Mouse (Mus musculus): Measurements from ENCODE around the gene Nek10.
"Not testable (repeated sequence)": the region's sequence is repeated elsewhere in the genome, so short reads cannot be mapped to it uniquely, and the experiment has no call there.

Nek10 gene

DNA sequence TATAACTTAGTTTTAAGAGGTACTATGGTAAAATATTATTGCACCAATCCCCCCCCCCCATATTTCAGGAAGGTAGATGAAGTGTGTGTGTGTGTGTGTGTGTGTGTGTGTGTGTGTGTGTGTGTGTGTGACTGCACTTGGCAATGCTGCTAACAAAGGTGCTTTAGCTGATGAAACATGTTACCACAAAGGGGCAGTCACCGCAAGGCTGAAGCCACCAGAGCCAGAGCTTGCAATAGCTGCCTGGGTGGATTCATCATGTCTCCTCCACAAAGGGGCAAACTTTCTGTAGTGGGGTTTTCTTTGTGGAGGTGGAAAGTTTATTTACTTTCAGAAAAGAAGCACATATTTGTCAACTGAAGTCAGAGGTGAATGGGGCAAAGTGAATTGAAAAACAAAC, 67.9 kb downstream of the Nek10 start:
- no peak for DNase-seq

DNA sequence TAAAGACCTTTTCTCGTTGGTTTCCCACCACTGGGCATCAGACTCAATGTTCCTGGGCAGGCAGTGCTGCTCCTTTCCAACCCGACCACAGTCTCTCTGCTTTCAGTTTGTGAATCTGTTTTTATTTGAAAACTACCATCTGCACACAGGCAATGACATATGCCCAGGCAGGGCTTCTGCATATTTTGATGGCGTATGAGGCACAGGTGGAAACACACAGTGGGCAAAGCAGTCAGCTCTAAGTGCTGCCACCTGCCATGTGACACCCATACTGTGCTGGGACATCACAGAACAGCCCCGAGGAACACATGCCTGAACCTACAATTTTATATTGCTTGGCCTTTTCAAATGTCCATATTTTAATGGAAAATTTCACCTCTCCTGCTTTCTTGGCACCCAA, 68.5 kb downstream of the Nek10 start:
- no peak for DNase-seq

DNA sequence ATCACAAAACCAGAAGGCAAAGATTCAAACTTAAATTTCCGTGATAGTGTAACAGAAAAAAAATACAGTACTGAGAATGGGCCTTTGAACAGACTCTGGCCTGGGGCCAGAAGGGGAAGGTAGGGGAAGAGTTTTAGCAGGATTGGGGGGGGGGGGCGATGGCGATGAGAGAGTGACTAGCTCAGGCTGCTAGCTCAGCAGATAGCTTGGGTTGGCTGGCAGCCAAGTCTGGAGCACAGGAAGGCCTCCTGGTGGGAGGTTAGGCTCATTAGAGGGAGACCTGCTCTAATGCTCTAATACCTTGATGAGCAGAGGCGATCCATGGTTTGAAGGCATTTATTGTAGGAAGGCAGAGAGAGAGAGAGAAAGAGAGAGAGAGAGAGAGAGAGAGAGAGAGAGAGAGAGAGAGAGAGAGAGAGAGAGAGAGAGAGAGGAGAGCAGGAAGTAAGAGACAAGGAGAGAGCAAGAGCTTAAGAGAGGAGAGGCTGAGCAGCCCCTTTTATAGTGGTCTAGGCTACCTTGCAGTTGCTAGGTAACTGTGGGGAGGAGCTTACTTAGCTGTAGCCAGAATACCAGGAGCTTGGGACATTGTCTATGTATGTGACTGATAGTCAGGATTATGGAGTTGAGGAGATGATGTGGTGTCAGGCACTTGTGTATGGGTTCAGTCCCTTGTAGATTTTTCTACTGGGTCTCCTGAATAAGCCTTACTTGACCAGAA, 90.9 kb downstream of the Nek10 start:
- peak; percentile 71 to 78 for DNase-seq

DNA sequence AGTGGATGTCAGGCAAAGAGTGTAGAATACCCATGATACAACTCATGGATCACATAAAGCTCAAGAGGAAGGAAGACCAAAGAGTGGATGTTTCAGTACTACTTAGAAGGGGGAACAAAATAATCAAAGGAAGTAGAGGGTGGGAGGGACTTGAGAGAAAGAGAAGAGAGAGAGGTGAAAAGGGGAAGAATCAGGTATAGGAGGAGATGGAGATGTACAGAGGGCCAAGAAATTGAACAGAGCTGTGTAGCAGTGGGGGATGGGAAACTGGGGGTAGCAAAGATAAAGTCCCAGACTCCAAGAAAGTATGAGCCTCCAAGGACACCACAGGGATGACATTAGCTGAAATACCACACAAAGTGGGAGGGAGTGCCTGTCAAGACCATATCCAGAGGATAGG, 91.6 kb downstream of the Nek10 start:
- no peak for DNase-seq

- DNase-seq, result no peak
Observed at GRCm38 (mm10) chr14:14895363-14895762, 92.1 kb downstream of the Nek10 start.

DNA sequence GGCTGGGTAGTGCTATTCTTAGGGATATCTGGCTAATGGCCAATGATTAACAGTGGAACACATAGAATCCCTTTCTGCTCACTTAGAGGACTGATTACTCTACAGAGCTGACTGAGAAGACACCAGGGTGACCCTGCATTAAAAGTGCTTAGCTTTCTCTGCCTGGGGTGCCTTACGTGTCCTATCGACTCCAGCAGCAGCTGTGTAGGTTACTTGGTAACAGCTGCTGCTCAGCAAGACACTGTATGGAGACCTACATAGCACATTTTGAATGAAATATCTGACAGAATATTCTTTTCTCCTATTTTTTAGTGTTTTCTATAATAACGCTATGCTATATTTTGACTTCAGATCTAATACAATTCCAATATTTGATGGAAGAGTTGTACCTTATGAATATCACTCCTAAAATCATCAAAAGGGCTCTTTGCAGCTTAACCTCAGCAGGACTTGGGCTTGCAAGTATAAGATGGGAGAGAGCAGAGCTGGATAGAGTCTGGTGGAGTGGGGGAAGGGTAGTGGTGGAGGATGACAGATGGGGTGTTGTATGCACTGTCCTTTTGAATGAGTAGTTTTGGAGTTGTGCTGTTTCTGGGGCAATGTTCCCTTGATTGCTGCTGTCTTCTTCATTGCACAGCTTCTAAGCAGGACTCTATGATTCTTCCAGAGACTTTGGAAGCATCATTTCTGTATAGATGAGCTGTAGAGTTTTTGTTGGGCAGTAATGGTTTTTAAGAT, 93.4 kb downstream of the Nek10 start:
- DNase-seq, result no peak

GRCm38 (mm10) chr14:14904750-14905529, 101.7 kb downstream of the Nek10 start:
- peak; percentile 52 to 78 for DNase-seq

DNA sequence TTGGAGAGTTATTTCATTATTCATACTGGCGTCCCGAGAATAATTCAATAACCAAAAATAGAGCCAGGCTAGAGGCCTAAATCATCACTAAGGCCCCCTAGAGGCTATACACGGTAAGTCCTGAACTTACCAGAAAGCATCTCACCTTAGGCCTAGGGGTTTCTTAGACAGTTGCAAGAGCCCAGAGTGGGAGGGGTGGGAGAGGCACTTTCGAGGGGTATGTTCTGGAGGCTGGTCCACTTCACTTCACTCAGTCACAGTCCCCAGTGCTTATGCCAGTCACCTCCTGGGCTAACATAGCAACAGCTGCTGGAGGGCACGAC, 102.3 kb downstream of the Nek10 start:
- DNase-seq, result no peak

DNA sequence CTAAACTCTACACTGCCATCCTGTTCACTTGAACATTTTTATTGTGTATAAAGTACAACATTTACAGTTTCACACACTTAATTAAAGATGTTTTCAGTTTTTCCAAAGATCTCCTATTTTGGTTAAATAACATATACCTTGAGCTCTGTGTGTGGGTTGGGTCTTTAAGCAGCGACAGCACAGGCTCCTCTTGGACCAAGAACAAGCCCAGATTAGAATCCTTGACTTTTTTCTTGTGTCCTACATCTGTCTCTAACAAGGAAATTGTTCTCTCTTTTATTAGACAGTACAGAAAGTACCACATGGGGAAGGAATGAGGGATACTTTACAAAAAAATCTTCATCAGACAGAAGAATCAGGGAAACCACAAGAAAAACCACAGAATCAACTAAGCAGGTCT, 122.4 kb downstream of the Nek10 start:
- DNase-seq, result no peak

- no peak for DNase-seq
Observed at GRCm38 (mm10) chr14:14927559-14927958, 124.3 kb downstream of the Nek10 start.

GRCm38 (mm10) chr14:14934977-14935376, 131.8 kb downstream of the Nek10 start:
- DNase-seq, result no peak

DNA sequence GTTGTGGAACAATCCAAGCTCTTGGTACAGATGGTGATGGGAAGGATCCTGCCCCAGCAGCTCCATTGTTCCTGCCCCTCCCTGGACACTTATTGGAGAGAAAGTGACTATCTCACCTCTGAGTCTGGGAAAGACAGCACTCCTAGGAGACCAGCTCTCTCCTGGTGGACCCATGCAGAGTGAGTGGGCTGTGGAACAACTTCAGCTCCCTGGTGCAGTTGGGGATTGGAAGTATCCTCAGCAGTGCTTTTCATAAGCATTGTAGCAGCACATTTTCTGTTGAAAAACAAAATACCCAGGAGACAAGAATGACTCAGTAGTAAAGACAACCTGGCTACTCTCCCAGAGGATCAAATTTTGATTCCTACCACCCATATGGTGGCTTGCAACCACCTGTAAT, 142.7 kb downstream of the Nek10 start:
- DNase-seq, result no peak

- DNase-seq, result no peak
Observed at GRCm38 (mm10) chr14:14949023-14949422, 145.8 kb downstream of the Nek10 start.

DNA sequence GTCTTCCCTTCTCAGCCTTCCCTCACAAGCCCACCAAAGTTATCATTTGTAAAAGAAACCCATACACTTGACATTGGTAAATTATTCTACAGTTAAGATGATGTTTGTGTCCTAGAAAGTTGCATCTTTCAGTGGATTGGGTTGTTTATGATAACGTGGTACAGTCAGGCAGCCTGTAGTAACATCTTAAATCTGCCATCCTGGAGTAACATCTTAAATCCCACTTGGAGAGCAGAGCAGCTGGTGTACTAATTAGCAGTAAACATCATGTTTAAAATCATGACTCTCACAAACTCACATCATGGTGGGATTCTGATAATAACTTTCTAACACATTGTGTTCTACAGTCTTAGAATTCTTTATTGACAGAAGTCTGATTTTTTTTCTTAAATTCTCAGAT, 148.6 kb downstream of the Nek10 start:
- DNase-seq, result no peak

GRCm38 (mm10) chr14:14959780-14960440, 156.7 kb downstream of the Nek10 start:
- DNase-seq, result no peak

DNA sequence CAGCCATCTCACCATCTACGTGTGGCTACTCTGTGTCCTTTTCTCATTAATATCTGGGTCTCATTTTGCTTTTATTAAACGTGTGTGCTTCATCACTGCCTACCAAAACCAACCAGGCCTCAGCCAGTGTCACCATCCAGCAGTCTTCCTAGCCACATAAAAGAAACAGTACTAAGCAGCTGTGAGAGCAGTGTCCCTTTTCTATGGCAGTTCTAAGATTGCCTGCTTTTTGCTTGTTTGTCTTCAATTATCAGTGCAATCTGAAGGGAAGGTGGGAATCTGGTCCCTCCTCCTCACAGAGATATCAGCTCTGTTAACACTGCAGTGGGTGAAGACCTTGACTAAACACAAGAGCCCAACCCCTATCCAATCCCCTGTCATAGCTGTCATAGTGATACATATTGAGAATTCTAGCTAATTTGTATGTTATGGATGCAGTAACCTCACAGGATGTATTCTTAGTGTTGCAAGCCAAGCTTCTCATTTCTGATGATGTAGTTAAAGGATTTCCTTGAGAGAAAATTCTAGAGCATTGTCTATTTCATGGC, 157.3 kb downstream of the Nek10 start:
- DNase-seq, result no peak

DNA sequence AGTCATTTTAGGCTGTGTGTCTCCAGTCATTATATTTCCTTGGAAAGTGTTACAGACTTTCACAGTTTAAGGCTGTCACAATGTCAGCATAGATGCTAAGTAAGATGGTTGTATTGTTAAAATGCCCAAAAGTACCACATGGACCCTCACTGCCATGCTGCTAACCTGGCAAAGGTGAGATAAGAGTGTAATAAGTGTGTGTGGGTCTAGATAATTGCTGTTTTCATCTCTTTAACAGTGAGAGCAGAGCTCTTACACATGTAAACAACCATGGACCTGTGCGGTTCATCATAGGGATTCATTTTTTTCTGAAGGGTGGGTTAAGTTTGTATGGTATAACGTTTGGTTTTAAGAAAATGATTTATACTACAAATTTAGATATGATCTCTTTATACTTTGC, 167.4 kb downstream of the Nek10 start:
- DNase-seq, result no peak

DNA sequence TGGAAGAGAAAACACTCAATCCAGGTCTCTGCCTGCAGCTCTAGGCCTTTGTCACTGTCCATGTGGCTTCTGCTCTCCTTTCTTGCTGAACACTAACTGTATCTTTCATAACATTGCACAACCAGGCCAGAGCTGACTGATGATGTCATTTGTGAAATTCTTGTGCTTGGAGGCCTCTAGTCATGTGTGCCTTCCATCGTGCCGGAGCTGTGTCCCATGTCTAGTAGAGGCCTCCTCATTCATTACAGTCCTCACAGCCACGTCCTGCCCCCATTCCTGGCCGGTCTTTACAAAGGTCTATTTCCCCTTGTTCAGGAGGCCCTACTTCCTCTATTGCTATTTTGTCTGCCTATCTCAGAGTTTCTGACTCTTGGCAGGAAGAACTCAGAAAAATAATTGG, 167.8 kb downstream of the Nek10 start:
- no peak for DNase-seq

GRCm38 (mm10) chr14:14974156-14974555, 170.9 kb downstream of the Nek10 start:
- DNase-seq, result no peak

DNA sequence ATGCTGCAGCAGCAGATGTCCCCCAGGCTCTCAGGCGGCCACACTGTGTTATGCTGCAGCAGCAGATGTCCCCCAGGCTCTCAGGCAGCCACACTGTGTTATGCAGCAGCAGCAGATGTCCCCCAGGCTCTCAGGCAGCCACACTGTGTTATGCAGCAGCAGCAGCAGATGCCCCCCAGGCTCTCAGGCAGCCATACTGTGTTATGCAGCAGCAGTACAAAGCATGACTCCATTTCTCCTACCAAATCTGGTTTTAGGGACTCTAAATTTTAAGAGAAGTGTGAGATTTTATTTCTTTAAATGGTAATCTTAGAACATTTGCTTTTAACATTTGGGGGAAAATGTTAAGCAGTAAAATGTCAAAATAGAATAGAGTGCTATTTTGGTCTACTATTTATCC, 180.9 kb downstream of the Nek10 start:
- DNase-seq, result not testable (repeated sequence)

DNA sequence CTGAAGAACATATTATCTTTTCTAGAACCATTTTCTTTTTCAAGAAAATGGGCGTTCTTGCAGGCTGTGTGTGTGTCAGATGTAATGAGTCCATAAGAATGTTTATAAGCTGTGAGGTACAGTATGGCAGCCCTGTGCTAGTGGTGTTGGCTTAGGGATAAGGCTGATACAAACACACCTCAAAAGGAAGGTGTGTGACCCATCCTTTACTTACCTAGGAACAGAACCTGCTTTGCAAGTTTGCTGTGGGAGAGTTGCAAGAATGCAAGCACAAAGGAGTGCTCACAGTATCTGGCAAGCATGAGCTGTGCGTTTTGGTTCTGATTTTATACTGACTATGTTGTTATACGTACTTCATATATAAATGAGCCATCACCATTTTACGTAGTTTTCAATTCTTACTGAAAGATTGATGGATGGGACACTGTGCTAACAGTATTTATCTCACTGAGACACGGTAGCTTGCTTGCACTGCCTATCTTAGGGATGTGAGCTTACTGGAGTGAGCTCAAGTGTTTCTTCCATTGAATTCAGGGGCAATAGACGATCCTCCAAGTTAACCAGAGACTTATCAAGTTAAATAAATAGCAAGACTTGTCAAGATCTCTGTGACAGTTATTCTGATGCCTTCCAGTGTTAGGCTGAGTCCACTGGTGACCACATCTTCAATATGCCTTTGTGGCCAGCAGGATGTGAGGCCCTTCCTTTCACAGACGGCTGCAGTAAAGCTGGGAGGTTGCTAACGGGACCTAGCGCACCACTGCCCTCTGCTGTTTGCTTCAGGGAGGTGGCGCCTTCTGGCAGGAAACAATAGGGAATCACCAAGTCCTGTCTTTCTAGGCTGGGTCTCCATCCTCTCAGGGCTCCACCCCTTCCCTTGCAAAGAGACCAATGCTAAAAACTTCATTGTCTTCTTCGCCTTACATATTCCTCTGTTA, 181.8 kb downstream of the Nek10 start:
- DNase-seq, result peak; percentile 66 to 73

GRCm38 (mm10) chr14:14987403-14987802, 184.2 kb downstream of the Nek10 start:
- DNase-seq, result no peak

Data from kidney, postnatal 25 days (tissue).